Mouse (Mus musculus) heart, postnatal 0 days (tissue): ENCODE measurements around the gene Gm10961. TPM values are rescaled to one million over a fixed set of nuclear protein-coding genes. Genes with fewer than 3 reads are reported as not detected.
"Not testable (repeated sequence)": the region's sequence is repeated elsewhere in the genome, so short reads cannot be mapped to it uniquely, and the experiment has no call there.

Experiments used
- ATAC-seq: fragments of 200-750 bp; cut with Nextera tagmentation; 2 replicates; pipeline ENCODE4 v1.8.0; 2017; ENCODE audit warnings: low read depth, moderate number of reproducible peaks, moderate library complexity; ENCODE audit not compliant: insufficient read depth
- DNase-seq: peaks from one replicate; pipeline ENCODE4 v3.0.0-alpha.2; 2016; ENCODE audit warnings: low spot score
- H3K27ac ChIP-seq: fragments of 300-500 bp; sonication (generic); 2 replicates; pipeline ENCODE4 v1.5.1; 2014; ENCODE audit warnings: low read depth, mild to moderate bottlenecking
- H3K27me3 ChIP-seq: fragments of 300-500 bp; sonication (generic); 2 replicates; pipeline ENCODE4 v1.6.1; 2014; ENCODE audit warnings: low read length, mixed read lengths; ENCODE audit not compliant: control insufficient read depth, insufficient read depth
- H3K36me3 ChIP-seq: fragments of 300-500 bp; sonication (generic); replicated peaks from 2 replicates; pipeline ENCODE4 v1.6.1; 2014; ENCODE audit warnings: low read length, mixed read lengths; ENCODE audit not compliant: control insufficient read depth, insufficient read depth
- H3K4me1 ChIP-seq: fragments of 300-500 bp; sonication (generic); 2 replicates; pipeline ENCODE4 v1.6.1; 2014; ENCODE audit warnings: antibody characterized with exemption; ENCODE audit not compliant: control insufficient read depth, insufficient read depth
- H3K4me2 ChIP-seq: fragments of 300-500 bp; sonication (generic); 2 replicates; pipeline ENCODE4 v1.6.1; 2014; ENCODE audit warnings: low read depth, mild to moderate bottlenecking, low read length, moderate library complexity
- H3K4me3 ChIP-seq: fragments of 300-500 bp; sonication (generic); 2 replicates; pipeline ENCODE4 v1.5.1; 2014; ENCODE audit warnings: low read depth, low read length
- H3K9ac ChIP-seq: fragments of 300-500 bp; sonication (generic); replicated peaks from 2 replicates; pipeline ENCODE4 v1.6.1; 2014; ENCODE audit warnings: low read depth, low read length, mixed read lengths
- H3K9me3 ChIP-seq: fragments of 300-500 bp; sonication (generic); replicated peaks from 2 replicates; pipeline ENCODE4 v1.6.1; 2016; ENCODE audit warnings: low read length; ENCODE audit not compliant: control insufficient read depth
- CTCF ChIP-seq: IDR thresholded peaks from 2 replicates; pipeline ENCODE4 v1.5.1; 2016; ENCODE audit warnings: antibody characterized with exemption, control low read depth, low read depth
- EP300 ChIP-seq: IDR thresholded peaks from 2 replicates; pipeline ENCODE4 v1.6.1; 2016; ENCODE audit warnings: antibody characterized with exemption, low read depth
- WGBS: fragments of 180-500 bp; shearing (Covaris S2); extraction: QIAGEN DNeasy Blood & Tissue Kit; methylation state at CpG from one replicate; pipeline ENCODE4 v1.1.7; 2014; 5-methylcytosine and 5-hydroxymethylcytosine counted together
- polyA plus RNA-seq: library from polyadenylated mRNA; unstranded; fragments of >200 nt; fragmentation: Nextera tagmentation; extraction: Ambion mirVana; gene quantifications from 2 replicates; pipeline ENCODE4 v1.2.1, GENCODE M21; 2015
- total RNA-seq: library from RNA; depleted of rRNA; stranded (reverse); fragments of >200 nt; gene quantifications from 2 replicates; pipeline ENCODE4 v1.2.3, GENCODE M21; 2014; ENCODE audit warnings: low replicate concordance

The Gm10961 gene
- total and polyA plus RNA-seq, 2 experiments from 2014 or later = not detected

GRCm38 (mm10) chr3:107635836-107636235, 4.7 kb downstream of the Gm10961 start:
- 36% methylated on average over 8 of the region's 8 CpGs for WGBS

GRCm38 (mm10) chr3:107636236-107636635, 5.1 kb downstream of the Gm10961 start:
- no peak for DNase-seq
- Histone ChIP-seq H3K27ac (no peak overlapping the region), H3K9me3 (no peaks in the 10 kb centered on the region), H3K4me3 (no peak overlapping the region), H3K9ac (no peak overlapping the region), H3K36me3 (no peaks in the 10 kb centered on the region), H3K27me3 (no peaks in the 10 kb centered on the region), H3K4me1 (no peaks in the 10 kb centered on the region), H3K4me2 (no peak overlapping the region)
- WGBS = 49% methylated on average over 3 of the region's 3 CpGs
- no peak for ATAC-seq
- no peak for TF ChIP-seq EP300
- no peak for TF ChIP-seq CTCF

More at GRCm38 (mm10) chr3:107635836-107636235, 4.7 kb downstream of the Gm10961 start:
- DNase-seq (no peak), ATAC-seq (no peak)
- Histone ChIP-seq H3K4me2 (no peak overlapping the region), H3K36me3 (no peaks in the 10 kb centered on the region), H3K4me3 (no peak overlapping the region), H3K27ac (no peak overlapping the region), H3K9me3 (no peaks in the 10 kb centered on the region), H3K27me3 (no peaks in the 10 kb centered on the region), H3K9ac (no peak overlapping the region), H3K4me1 (0 out of 2 replicates have a peak, but pooled peaks cover under 1% of the 10 kb centered on the region)
- TF ChIP-seq CTCF (no peak), EP300 (no peak)

DNA sequence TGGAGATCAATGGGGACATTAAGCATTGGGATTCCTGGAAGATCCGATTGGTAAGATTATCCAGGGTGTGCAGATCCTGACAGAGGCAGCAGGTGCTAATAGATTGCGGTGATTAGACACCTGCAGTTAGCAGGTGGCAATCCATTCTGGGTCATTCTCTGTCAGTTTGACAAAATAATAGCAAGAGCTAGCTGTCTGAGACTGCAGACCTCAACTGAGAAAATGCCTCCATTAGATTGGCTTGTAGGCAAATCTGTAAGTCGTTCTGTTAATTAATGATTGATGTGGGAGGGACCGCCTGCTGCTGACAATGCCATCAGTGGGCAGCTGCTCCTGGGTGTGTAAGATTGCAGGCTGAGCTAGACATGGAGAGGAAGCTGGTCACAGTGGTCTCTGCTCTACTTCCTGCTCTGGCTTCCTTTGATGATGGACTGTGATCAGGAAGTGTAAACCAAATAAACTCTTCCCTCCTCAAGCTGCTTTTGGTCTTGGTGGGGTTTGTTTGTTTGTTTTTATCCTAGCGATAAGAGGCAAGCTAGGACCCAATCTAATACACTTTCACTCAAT, 6.6 kb downstream of the Gm10961 start:
- H3K9me3 ChIP-seq = no peaks in the 10 kb centered on the region
- H3K36me3 ChIP-seq = no peaks in the 10 kb centered on the region
- WGBS = 63% methylated on average over 5 of the region's 5 CpGs
- H3K4me3 ChIP-seq = no peak overlapping the region
- DNase-seq (no peak), ATAC-seq (no peak)
- H3K27ac ChIP-seq = no peak overlapping the region
- H3K9ac ChIP-seq = no peak overlapping the region
- no peak for TF ChIP-seq EP300
- no peak for TF ChIP-seq CTCF
- H3K4me1 ChIP-seq = no peaks in the 10 kb centered on the region
- no peaks in the 10 kb centered on the region for H3K27me3 ChIP-seq
- H3K4me2 ChIP-seq = no peak overlapping the region

GRCm38 (mm10) chr3:107646947-107647346, 15.8 kb downstream of the Gm10961 start:
- WGBS = 51% methylated on average over 3 of the region's 3 CpGs
- no peaks in the 10 kb centered on the region for H3K36me3 ChIP-seq
- H3K4me2 ChIP-seq = no peak overlapping the region
- ATAC-seq (no peak), DNase-seq (peak; percentile 18)
- no peaks in the 10 kb centered on the region for H3K9me3 ChIP-seq
- H3K27me3 ChIP-seq = no peaks in the 10 kb centered on the region
- H3K4me3 ChIP-seq = no peak overlapping the region
- TF ChIP-seq EP300 = no peak
- TF ChIP-seq CTCF = no peak
- no peak overlapping the region for H3K9ac ChIP-seq
- H3K27ac ChIP-seq = no peak overlapping the region
- H3K4me1 ChIP-seq = no peaks in the 10 kb centered on the region

DNA sequence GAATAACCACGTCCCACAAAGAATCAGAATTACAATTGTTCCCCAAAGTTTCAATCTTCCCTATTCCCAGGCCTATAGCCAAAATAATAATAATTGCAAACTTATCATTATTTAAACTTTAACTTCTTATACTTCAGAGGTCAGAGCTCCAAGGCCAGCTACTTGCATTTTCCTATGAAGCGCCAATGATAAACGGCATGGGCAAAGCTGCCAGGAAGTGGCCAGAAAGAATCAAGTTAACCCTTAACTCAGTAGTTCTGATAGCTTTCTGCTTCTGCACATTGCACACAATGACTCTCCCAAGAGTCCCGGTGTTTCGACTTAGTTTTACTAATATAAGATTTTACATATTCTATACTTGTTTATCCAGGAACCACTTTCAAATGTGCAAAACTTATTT, 19.2 kb downstream of the Gm10961 start:
- H3K9ac ChIP-seq, H3K36me3 ChIP-seq, DNase-seq, H3K27ac ChIP-seq, H3K4me2 ChIP-seq, H3K4me1 ChIP-seq, ATAC-seq, H3K9me3 ChIP-seq, H3K4me3 ChIP-seq, H3K27me3 ChIP-seq: not testable (repeated sequence)
- 59% methylated on average over 5 of the region's 5 CpGs for WGBS

GRCm38 (mm10) chr3:107652968-107653367, 21.8 kb downstream of the Gm10961 start:
- H3K4me3 ChIP-seq = no peak overlapping the region
- no peaks in the 10 kb centered on the region for H3K4me1 ChIP-seq
- H3K9ac ChIP-seq = no peak overlapping the region
- H3K36me3 ChIP-seq = no peaks in the 10 kb centered on the region
- H3K9me3 ChIP-seq = no peaks in the 10 kb centered on the region
- TF ChIP-seq CTCF (no peak), EP300 (no peak)
- 93% methylated on average over 3 of the region's 3 CpGs for WGBS
- DNase-seq (no peak), ATAC-seq (no peak)
- no peak overlapping the region for H3K4me2 ChIP-seq
- no peak overlapping the region for H3K27ac ChIP-seq
- no peaks in the 10 kb centered on the region for H3K27me3 ChIP-seq
